Mouse (Mus musculus) G1E (cell line): Measurements from ENCODE around the gene Faap20.

Source experiments
- CTCF ChIP-seq: IDR thresholded peaks from 2 replicates; pipeline ENCODE4 v1.5.1; 2012; ENCODE audit warnings: low read depth, low read length, inconsistent platforms, mixed read lengths
- GATA1 ChIP-seq: IDR thresholded peaks from 2 replicates; pipeline ENCODE4 v1.6.1; 2012; ENCODE audit warnings: borderline replicate concordance, low read length, inconsistent platforms, mixed read lengths
- GATA2 ChIP-seq: IDR thresholded peaks from 2 replicates; pipeline ENCODE4 v1.6.1; 2012; ENCODE audit warnings: low read depth, low read length, inconsistent platforms, borderline replicate concordance
- POLR2AphosphoS5 ChIP-seq: IDR thresholded peaks from 2 replicates; pipeline ENCODE4 v1.6.1; 2012; ENCODE audit warnings: low read depth, low read length, inconsistent platforms; ENCODE audit not compliant: insufficient replicate concordance
- TAL1 ChIP-seq: conservative IDR thresholded peaks from 2 replicates; pipeline ENCODE4 v1.6.1; 2012; ENCODE audit warnings: low read depth, low read length, inconsistent platforms, mixed read lengths

DNA sequence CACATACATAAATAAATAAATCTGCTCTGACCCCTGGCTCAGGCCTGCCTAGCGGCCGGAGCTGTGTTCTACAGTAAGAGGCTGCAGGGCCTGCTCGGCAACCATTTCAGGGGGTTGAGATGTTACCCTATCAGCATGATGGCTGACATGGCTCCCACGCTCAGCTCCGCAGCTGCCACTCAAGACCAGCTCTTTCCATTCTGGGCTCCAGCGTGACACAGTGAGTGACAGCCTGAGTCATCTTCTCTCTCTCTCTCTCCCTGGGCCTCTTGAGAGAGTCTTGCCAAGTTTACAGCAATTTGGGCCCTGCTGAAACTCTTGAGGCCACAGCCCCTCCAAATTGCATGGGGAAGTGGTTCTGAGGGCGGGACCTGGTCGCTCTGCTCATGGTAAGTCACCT, 32.0 kb downstream of the Faap20 start:
- TF ChIP-seq CTCF (no peak), TAL1 (no peak), GATA1 (no peak), POLR2AphosphoS5 (no peak), GATA2 (no peak)
